Mouse (Mus musculus): Measurements from ENCODE around the gene Pbx3. TPM values are rescaled to one million over a fixed set of nuclear protein-coding genes. Genes with fewer than 3 reads are reported as not detected.

The Pbx3 gene
- polyA plus RNA-seq, 1 experiment from 2014 or later = 20.8 TPM

GRCm38 (mm10) chr2:34240885-34241284, 132.1 kb downstream of the Pbx3 start:
- H3K4me1 ChIP-seq (ENCODE audit: control insufficient read depth, insufficient read depth, low read length) = peaks cover 3% of the 10 kb centered on the region; the same call in 1 of the 2 replicates
- H3K27ac ChIP-seq (ENCODE audit: low read length) = no peak overlapping the region
- no peak overlapping the region for H3K9ac ChIP-seq (ENCODE audit: low read length)
- H3K27me3 ChIP-seq (ENCODE audit: control insufficient read depth, insufficient read depth, low read length) = no peaks in the 10 kb centered on the region
- H3K4me3 ChIP-seq (replicated peaks; ENCODE audit: low read length) = no peak overlapping the region
- no peaks in the 10 kb centered on the region for H3K36me3 ChIP-seq (ENCODE audit: control insufficient read depth, insufficient read depth, low read length)
- no peaks in the 10 kb centered on the region for H3K9me3 ChIP-seq (replicated peaks; ENCODE audit: control insufficient read depth, low read length)
- ATAC-seq (ENCODE audit: insufficient read depth, low FRiP score) = no peak
- no peak overlapping the region for H3K4me2 ChIP-seq (ENCODE audit: low read depth, low read length)

GRCm38 (mm10) chr2:34239315-34239858, 133.6 kb downstream of the Pbx3 start:
- Histone ChIP-seq H3K4me1 (ENCODE audit: control insufficient read depth, insufficient read depth, low read length) (peaks cover 6% of the 10 kb centered on the region; the same call in 1 of the 2 replicates), H3K36me3 (ENCODE audit: control insufficient read depth, insufficient read depth, low read length) (no peaks in the 10 kb centered on the region), H3K27ac (ENCODE audit: low read length) (no peak overlapping the region), H3K9me3 (replicated peaks; ENCODE audit: control insufficient read depth, low read length) (no peaks in the 10 kb centered on the region), H3K27me3 (ENCODE audit: control insufficient read depth, insufficient read depth, low read length) (no peaks in the 10 kb centered on the region), H3K9ac (ENCODE audit: low read length) (no peak overlapping the region), H3K4me3 (replicated peaks; ENCODE audit: low read length) (no peak overlapping the region), H3K4me2 (ENCODE audit: low read depth, low read length) (no peak overlapping the region)
- 77% methylated on average over 4 of the region's 4 CpGs for WGBS
- ATAC-seq (ENCODE audit: insufficient read depth, low FRiP score) = no peak

- Histone ChIP-seq H3K36me3 (ENCODE audit: control insufficient read depth, insufficient read depth, low read length) (no peaks in the 10 kb centered on the region), H3K27me3 (ENCODE audit: control insufficient read depth, insufficient read depth, low read length) (no peaks in the 10 kb centered on the region), H3K27ac (ENCODE audit: low read length) (no peak overlapping the region), H3K9me3 (replicated peaks; ENCODE audit: control insufficient read depth, low read length) (no peaks in the 10 kb centered on the region), H3K4me3 (replicated peaks; ENCODE audit: low read length) (no peak overlapping the region), H3K4me2 (ENCODE audit: low read depth, low read length) (no peak overlapping the region), H3K4me1 (ENCODE audit: control insufficient read depth, insufficient read depth, low read length) (peaks cover 13% of the 10 kb centered on the region; the same call in 1 of the 2 replicates), H3K9ac (ENCODE audit: low read length) (no peak overlapping the region)
- ATAC-seq (ENCODE audit: insufficient read depth, low FRiP score) = no peak
- 37% methylated on average over 8 of the region's 8 CpGs for WGBS
Measured at GRCm38 (mm10) chr2:34235467-34236075, 137.4 kb downstream of the Pbx3 start.

- H3K27ac ChIP-seq (ENCODE audit: low read length) = no peak overlapping the region
- no peak for ATAC-seq (ENCODE audit: insufficient read depth, low FRiP score)
- no peaks in the 10 kb centered on the region for H3K9me3 ChIP-seq (replicated peaks; ENCODE audit: control insufficient read depth, low read length)
- peaks cover 15% of the 10 kb centered on the region; the same call in 1 of the 2 replicates for H3K4me1 ChIP-seq (ENCODE audit: control insufficient read depth, insufficient read depth, low read length)
- no peaks in the 10 kb centered on the region for H3K36me3 ChIP-seq (ENCODE audit: control insufficient read depth, insufficient read depth, low read length)
- H3K9ac ChIP-seq (ENCODE audit: low read length) = no peak overlapping the region
- no peak overlapping the region for H3K4me3 ChIP-seq (replicated peaks; ENCODE audit: low read length)
- no peaks in the 10 kb centered on the region for H3K27me3 ChIP-seq (ENCODE audit: control insufficient read depth, insufficient read depth, low read length)
- H3K4me2 ChIP-seq (ENCODE audit: low read depth, low read length) = no peak overlapping the region
- 32% methylated on average over 1 of the region's 1 CpGs for WGBS
Measured at GRCm38 (mm10) chr2:34234274-34234673, 138.7 kb downstream of the Pbx3 start.

- H3K4me2 ChIP-seq (ENCODE audit: low read depth, low read length) = no peak overlapping the region
- H3K9ac ChIP-seq (ENCODE audit: low read length) = no peak overlapping the region
- H3K36me3 ChIP-seq (ENCODE audit: control insufficient read depth, insufficient read depth, low read length) = no peaks in the 10 kb centered on the region
- no peaks in the 10 kb centered on the region for H3K27me3 ChIP-seq (ENCODE audit: control insufficient read depth, insufficient read depth, low read length)
- H3K27ac ChIP-seq (ENCODE audit: low read length) = no peak overlapping the region
- H3K9me3 ChIP-seq (replicated peaks; ENCODE audit: control insufficient read depth, low read length) = no peaks in the 10 kb centered on the region
- H3K4me1 ChIP-seq (ENCODE audit: control insufficient read depth, insufficient read depth, low read length) = peaks cover 19% of the 10 kb centered on the region; the same call in 1 of the 2 replicates
- WGBS = 76% methylated on average over 5 of the region's 5 CpGs
- no peak overlapping the region for H3K4me3 ChIP-seq (replicated peaks; ENCODE audit: low read length)
- ATAC-seq (ENCODE audit: insufficient read depth, low FRiP score) = no peak
Measured at GRCm38 (mm10) chr2:34233271-34233670, 139.7 kb downstream of the Pbx3 start.

GRCm38 (mm10) chr2:34227688-34228087, 145.3 kb downstream of the Pbx3 start:
- no peaks in the 10 kb centered on the region for H3K36me3 ChIP-seq (ENCODE audit: control insufficient read depth, insufficient read depth, low read length)
- ATAC-seq (ENCODE audit: insufficient read depth, low FRiP score) = no peak
- H3K4me1 ChIP-seq (ENCODE audit: control insufficient read depth, insufficient read depth, low read length) = peaks cover 16% of the 10 kb centered on the region; the same call in 1 of the 2 replicates
- H3K9me3 ChIP-seq (replicated peaks; ENCODE audit: control insufficient read depth, low read length) = no peaks in the 10 kb centered on the region
- no peak overlapping the region for H3K9ac ChIP-seq (ENCODE audit: low read length)
- H3K27me3 ChIP-seq (ENCODE audit: control insufficient read depth, insufficient read depth, low read length) = no peaks in the 10 kb centered on the region
- H3K27ac ChIP-seq (ENCODE audit: low read length) = no peak overlapping the region
- 80% methylated on average over 4 of the region's 4 CpGs for WGBS
- H3K4me2 ChIP-seq (ENCODE audit: low read depth, low read length) = no peak overlapping the region
- H3K4me3 ChIP-seq (replicated peaks; ENCODE audit: low read length) = no peak overlapping the region

- WGBS = 52% methylated on average over 6 of the region's 6 CpGs
- Histone ChIP-seq H3K9me3 (replicated peaks; ENCODE audit: control insufficient read depth, low read length) (no peaks in the 10 kb centered on the region), H3K4me2 (ENCODE audit: low read depth, low read length) (no peak overlapping the region), H3K4me1 (ENCODE audit: control insufficient read depth, insufficient read depth, low read length) (peaks cover 9% of the 10 kb centered on the region; the same call in 1 of the 2 replicates), H3K27ac (ENCODE audit: low read length) (no peak overlapping the region), H3K9ac (ENCODE audit: low read length) (no peak overlapping the region), H3K36me3 (ENCODE audit: control insufficient read depth, insufficient read depth, low read length) (no peaks in the 10 kb centered on the region), H3K27me3 (ENCODE audit: control insufficient read depth, insufficient read depth, low read length) (no peaks in the 10 kb centered on the region), H3K4me3 (replicated peaks; ENCODE audit: low read length) (no peak overlapping the region)
- no peak for ATAC-seq (ENCODE audit: insufficient read depth, low FRiP score)
Measured at GRCm38 (mm10) chr2:34225470-34225869, 147.5 kb downstream of the Pbx3 start.

- Histone ChIP-seq H3K4me2 (ENCODE audit: low read depth, low read length) (no peak overlapping the region), H3K9ac (ENCODE audit: low read length) (no peak overlapping the region), H3K9me3 (replicated peaks; ENCODE audit: control insufficient read depth, low read length) (no peaks in the 10 kb centered on the region), H3K27ac (ENCODE audit: low read length) (no peak overlapping the region), H3K4me3 (replicated peaks; ENCODE audit: low read length) (no peak overlapping the region), H3K27me3 (ENCODE audit: control insufficient read depth, insufficient read depth, low read length) (no peaks in the 10 kb centered on the region), H3K4me1 (ENCODE audit: control insufficient read depth, insufficient read depth, low read length) (no peaks in the 10 kb centered on the region), H3K36me3 (ENCODE audit: control insufficient read depth, insufficient read depth, low read length) (no peaks in the 10 kb centered on the region)
- no peak for ATAC-seq (ENCODE audit: insufficient read depth, low FRiP score)
- WGBS = 80% methylated on average over 3 of the region's 3 CpGs
Measured at GRCm38 (mm10) chr2:34221477-34221876, 151.5 kb downstream of the Pbx3 start.

- Histone ChIP-seq H3K4me3 (replicated peaks; ENCODE audit: low read length) (no peak overlapping the region), H3K36me3 (ENCODE audit: control insufficient read depth, insufficient read depth, low read length) (no peaks in the 10 kb centered on the region), H3K9me3 (replicated peaks; ENCODE audit: control insufficient read depth, low read length) (no peaks in the 10 kb centered on the region), H3K4me1 (ENCODE audit: control insufficient read depth, insufficient read depth, low read length) (no peaks in the 10 kb centered on the region), H3K4me2 (ENCODE audit: low read depth, low read length) (no peak overlapping the region), H3K9ac (ENCODE audit: low read length) (no peak overlapping the region), H3K27me3 (ENCODE audit: control insufficient read depth, insufficient read depth, low read length) (no peaks in the 10 kb centered on the region), H3K27ac (ENCODE audit: low read length) (no peak overlapping the region)
- WGBS = 94% methylated on average over 1 of the region's 1 CpGs
- ATAC-seq (ENCODE audit: insufficient read depth, low FRiP score) = no peak
Measured at GRCm38 (mm10) chr2:34219150-34219549, 153.8 kb downstream of the Pbx3 start.

Data from stomach, embryonic 16.5 days (tissue).